Mouse (Mus musculus) testis, adult 2 months (tissue): Measurements from ENCODE around the gene Atxn7. TPM values are rescaled to one million over a fixed set of nuclear protein-coding genes. Genes with fewer than 3 reads are reported as not detected.

Source experiments
- H3K27ac ChIP-seq: fragments of 200-500 bp; 2 replicates; pipeline ENCODE4 v1.5.1; 2012; ENCODE audit warnings: low read depth, low read length; ENCODE audit not compliant: control insufficient read depth, insufficient read depth
- H3K27me3 ChIP-seq: fragments of 200-500 bp; 2 replicates; pipeline ENCODE4 v1.6.1; 2012; ENCODE audit warnings: mild to moderate bottlenecking, low read length, moderate library complexity; ENCODE audit not compliant: control insufficient read depth, insufficient read depth
- H3K36me3 ChIP-seq: fragments of 200-500 bp; 2 replicates; pipeline ENCODE4 v1.6.1; 2012; ENCODE audit warnings: mild to moderate bottlenecking, low read length; ENCODE audit not compliant: control insufficient read depth, insufficient read depth
- H3K4me1 ChIP-seq: fragments of 200-500 bp; 2 replicates; pipeline ENCODE4 v1.6.1; 2012; ENCODE audit warnings: low read length; ENCODE audit not compliant: control insufficient read depth, insufficient read depth
- H3K4me3 ChIP-seq: fragments of 200-500 bp; 2 replicates; pipeline ENCODE4 v1.5.1; 2012; ENCODE audit warnings: low read depth, mild to moderate bottlenecking, low read length, moderate library complexity, mixed read lengths; ENCODE audit not compliant: control insufficient read depth
- CTCF ChIP-seq: fragments of 200-500 bp; IDR thresholded peaks from 2 replicates; pipeline ENCODE4 v1.5.1; 2012; ENCODE audit warnings: low read depth, mild to moderate bottlenecking, inconsistent platforms, low read length, moderate library complexity; ENCODE audit not compliant: control insufficient read depth, insufficient read depth, insufficient replicate concordance
- POLR2A ChIP-seq: fragments of 200-500 bp; IDR thresholded peaks from 2 replicates; pipeline ENCODE4 v1.6.1; 2012; ENCODE audit warnings: low read depth, mild to moderate bottlenecking, inconsistent platforms, low read length, moderate library complexity; ENCODE audit not compliant: control insufficient read depth
- polyA plus RNA-seq: library from polyadenylated mRNA; depleted of rRNA; stranded (reverse); fragments of >200 nt; gene quantifications from 2 replicates; pipeline ENCODE4 v1.2.3, GENCODE M21; 2012; rRNA removed

Atxn7 gene
- polyA plus RNA-seq, 1 experiment: 18.8 TPM

DNA sequence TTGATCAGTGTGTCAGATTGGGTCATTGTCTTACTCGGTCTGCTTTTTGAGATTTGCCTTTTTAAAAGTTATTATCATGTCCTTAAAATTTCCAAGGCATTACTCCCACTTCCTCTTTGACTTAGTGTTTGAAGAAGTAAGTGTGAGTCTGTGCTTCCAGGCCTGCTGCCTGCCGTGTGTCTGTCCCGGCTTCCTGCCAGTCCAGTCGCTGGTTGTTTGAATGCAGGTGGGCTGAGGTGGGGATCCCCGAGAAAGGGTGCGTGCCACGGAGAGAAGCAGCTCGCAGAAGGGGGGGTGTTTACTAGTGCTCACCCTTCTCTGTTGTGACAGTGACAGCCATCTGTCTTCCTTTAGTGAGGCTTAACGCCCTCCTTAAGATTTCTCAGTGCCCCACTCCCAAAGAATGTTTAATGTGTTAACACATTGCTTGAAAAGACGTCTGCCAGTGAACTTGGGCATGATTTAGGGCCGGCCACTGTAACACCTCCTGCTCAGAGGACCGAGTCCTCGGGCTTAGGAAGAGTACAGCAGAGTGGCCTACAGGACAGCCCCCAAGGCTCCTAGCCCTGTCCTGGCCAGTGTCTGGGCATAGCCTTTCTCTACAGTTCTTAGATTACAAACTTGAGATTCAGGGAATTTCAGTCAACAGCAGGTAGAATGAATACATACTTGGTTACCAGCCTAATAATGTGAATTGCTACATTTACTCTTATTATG is 143.1 kb downstream of the Atxn7 start:
- TF ChIP-seq POLR2A (no peak), CTCF (no peak)
- Histone ChIP-seq H3K27ac (no peak overlapping the region), H3K27me3 (no peaks in the 10 kb centered on the region), H3K4me3 (no peak overlapping the region), H3K4me1 (no peaks in the 10 kb centered on the region), H3K36me3 (peaks cover 5% of the 10 kb centered on the region; the same call in 1 of the 2 replicates)

DNA sequence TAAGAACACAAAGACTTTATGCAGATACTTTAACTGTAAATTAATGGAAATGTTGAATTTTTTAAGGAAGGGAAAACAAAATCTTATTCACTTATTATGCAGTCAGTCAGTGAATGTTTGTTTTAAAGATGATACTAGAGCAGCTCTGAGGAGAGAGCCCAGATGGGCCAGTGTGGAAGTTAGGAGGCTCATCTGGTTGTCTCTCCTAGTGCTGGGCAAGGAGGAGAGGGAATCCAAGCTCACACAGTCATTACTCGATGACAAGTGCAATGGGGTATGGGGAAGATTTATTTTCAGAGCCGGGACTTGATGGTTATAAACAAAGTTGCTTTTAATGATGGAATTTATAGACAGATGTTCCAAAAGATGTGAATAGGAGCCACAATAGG is 143.7 kb downstream of the Atxn7 start:
- H3K27me3 ChIP-seq: no peaks in the 10 kb centered on the region
- TF ChIP-seq CTCF (no peak), POLR2A (no peak)
- H3K4me3 ChIP-seq: no peak overlapping the region
- H3K27ac ChIP-seq: no peak overlapping the region
- peaks cover 5% of the 10 kb centered on the region; the same call in 1 of the 2 replicates for H3K36me3 ChIP-seq
- no peaks in the 10 kb centered on the region for H3K4me1 ChIP-seq

DNA sequence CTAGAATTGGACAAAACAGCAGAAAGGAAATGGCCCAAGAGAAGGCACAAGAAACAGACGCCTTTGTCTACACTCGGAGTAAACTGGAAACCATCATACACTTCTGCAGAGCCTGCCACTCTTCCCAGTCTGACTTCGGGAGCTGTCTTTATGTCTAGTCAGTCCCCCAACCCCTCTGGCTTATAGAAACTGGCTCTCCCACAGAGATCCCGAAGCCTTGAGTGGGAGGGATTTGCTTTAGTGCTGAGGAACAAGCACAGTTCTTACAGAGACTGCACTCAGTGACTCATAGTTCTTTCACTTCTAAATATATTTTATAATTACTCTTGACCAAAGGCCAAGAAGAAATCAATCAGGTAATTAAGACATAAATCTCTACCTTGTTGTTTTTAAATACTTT is 149.5 kb downstream of the Atxn7 start:
- H3K4me1 ChIP-seq: no peaks in the 10 kb centered on the region
- no peak overlapping the region for H3K27ac ChIP-seq
- H3K4me3 ChIP-seq: no peak overlapping the region
- no peaks in the 10 kb centered on the region for H3K27me3 ChIP-seq
- H3K36me3 ChIP-seq: peaks cover 2% of the 10 kb centered on the region
- no peak for TF ChIP-seq POLR2A
- no peak for TF ChIP-seq CTCF

DNA sequence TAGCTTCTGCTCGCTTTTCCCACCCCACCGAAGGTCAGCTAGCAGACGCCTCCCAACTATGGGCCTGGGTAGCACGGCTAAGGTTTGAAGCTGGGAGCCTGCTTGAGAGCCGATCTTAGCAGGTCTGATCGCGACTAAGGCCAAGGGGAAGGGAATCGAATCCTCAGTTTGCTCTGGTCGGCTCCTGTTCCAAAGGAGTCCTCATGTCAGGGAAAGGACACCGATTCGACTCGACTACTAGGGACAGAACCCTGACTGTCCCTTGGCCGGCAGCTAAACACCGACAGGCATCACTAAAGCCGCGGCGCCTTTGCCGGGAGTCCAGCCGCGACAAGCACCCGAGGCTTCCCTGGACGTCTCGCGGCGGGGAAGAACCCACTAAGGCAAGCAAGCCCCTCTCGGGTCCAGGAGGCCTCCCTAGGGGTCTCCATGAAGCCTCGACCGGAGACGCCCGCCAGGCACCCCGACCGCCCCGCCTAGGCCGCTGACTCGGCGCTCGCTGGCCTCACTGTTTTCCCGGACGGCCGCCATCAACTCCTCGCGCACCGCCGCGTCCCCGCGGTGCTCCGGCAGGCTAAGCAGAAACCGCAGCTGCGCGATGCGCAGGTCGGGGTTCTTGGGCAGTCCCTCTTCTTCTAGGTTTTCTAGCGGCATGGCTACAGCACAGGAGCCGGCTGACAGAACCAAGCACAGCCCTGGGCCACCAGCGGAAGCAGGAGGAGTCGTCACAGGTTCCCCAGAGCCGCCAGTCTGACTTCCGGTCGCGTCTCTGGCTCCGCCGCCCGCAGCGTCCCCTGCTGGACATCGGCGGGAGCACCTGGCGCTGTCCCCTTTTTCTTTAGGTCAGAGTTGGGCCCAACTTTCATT is 159.2 kb downstream of the Atxn7 start, which contains the start of gene Psmd6:
TSS of gene Psmd6 (minus strand) at position 755 of the 867 bp plus-strand sequence.
- no peaks in the 10 kb centered on the region; the same call in 1 of the 2 replicates for H3K36me3 ChIP-seq
- H3K27ac ChIP-seq: peak within 1 kb of the TSS; percentile 67
- no peaks in the 10 kb centered on the region for H3K27me3 ChIP-seq
- peak within 1 kb of the TSS; percentile 98 for H3K4me3 ChIP-seq
- TF ChIP-seq CTCF (peak; percentile 96), POLR2A (peak; percentile 78)
- H3K4me1 ChIP-seq: peaks cover 2% of the 10 kb centered on the region; the same call in 1 of the 2 replicates

Other genes starting within 250 kb of the Atxn7 start
- gene Gm281, start 47.0 kb upstream of the Atxn7 start, polyA plus RNA-seq: 0.02 TPM in 1 of 2 replicates, not detected in the other
- 58.1 and 75.5 TPM in 2 replicates for gene Thoc7, start 412 bp downstream of the Atxn7 start, polyA plus RNA-seq
- gene Psmd6, start 159.5 kb downstream of the Atxn7 start, polyA plus RNA-seq: 26.5 and 30.3 TPM in 2 replicates
- not detected in 2 replicates for gene Olfr720, start 225.4 kb downstream of the Atxn7 start, polyA plus RNA-seq